Mouse (Mus musculus): ENCODE results near the gene Irf2. TPM values are rescaled to one million over a fixed set of nuclear protein-coding genes. Genes with fewer than 3 reads are reported as not detected.
"Not testable (repeated sequence)": the region's sequence is repeated elsewhere in the genome, so short reads cannot be mapped to it uniquely, and the experiment has no call there.

Gene Irf2
- polyA plus RNA-seq, 1 experiment from 2014 or later = 43.3 TPM

GRCm38 (mm10) chr8:46721065-46721845 lies 18.3 kb upstream of the Irf2 start:
- Histone ChIP-seq H3K4me3 (ENCODE audit: low read depth, low read length) (no peak overlapping the region), H3K27ac (ENCODE audit: low read depth, low read length) (no peak overlapping the region), H3K4me2 (replicated peaks; ENCODE audit: low read depth) (no peak overlapping the region), H3K27me3 (replicated peaks; ENCODE audit: control insufficient read depth, insufficient read depth, low read length) (no peaks in the 10 kb centered on the region), H3K9ac (ENCODE audit: low read depth, low read length) (no peak overlapping the region), H3K36me3 (ENCODE audit: control insufficient read depth, insufficient read depth) (no peaks in the 10 kb centered on the region), H3K9me3 (ENCODE audit: control insufficient read depth) (no peaks in the 10 kb centered on the region), H3K4me1 (replicated peaks; ENCODE audit: control insufficient read depth, insufficient read depth, low read length) (0 out of 2 replicates have a peak, but pooled peaks cover 2% of the 10 kb centered on the region)
- peak; percentile 45 for ATAC-seq
- WGBS = 61% methylated on average over 11 of the region's 11 CpGs
- TF ChIP-seq CTCF (IDR thresholded peaks at IDR 0.05; ENCODE audit: low read depth) = no peak

GRCm38 (mm10) chr8:46722536-46722935 lies 17.0 kb upstream of the Irf2 start:
- Histone ChIP-seq H3K27ac (ENCODE audit: low read depth, low read length) (no peak overlapping the region), H3K36me3 (ENCODE audit: control insufficient read depth, insufficient read depth) (no peaks in the 10 kb centered on the region), H3K9ac (ENCODE audit: low read depth, low read length) (no peak overlapping the region), H3K4me2 (replicated peaks; ENCODE audit: low read depth) (no peak overlapping the region), H3K9me3 (ENCODE audit: control insufficient read depth) (no peaks in the 10 kb centered on the region), H3K4me3 (ENCODE audit: low read depth, low read length) (no peak overlapping the region), H3K4me1 (replicated peaks; ENCODE audit: control insufficient read depth, insufficient read depth, low read length) (0 out of 2 replicates have a peak, but pooled peaks cover 2% of the 10 kb centered on the region), H3K27me3 (replicated peaks; ENCODE audit: control insufficient read depth, insufficient read depth, low read length) (no peaks in the 10 kb centered on the region)
- ATAC-seq = no peak
- 29% methylated on average over 2 of the region's 2 CpGs for WGBS
- no peak for TF ChIP-seq CTCF (IDR thresholded peaks at IDR 0.05; ENCODE audit: low read depth)

DNA sequence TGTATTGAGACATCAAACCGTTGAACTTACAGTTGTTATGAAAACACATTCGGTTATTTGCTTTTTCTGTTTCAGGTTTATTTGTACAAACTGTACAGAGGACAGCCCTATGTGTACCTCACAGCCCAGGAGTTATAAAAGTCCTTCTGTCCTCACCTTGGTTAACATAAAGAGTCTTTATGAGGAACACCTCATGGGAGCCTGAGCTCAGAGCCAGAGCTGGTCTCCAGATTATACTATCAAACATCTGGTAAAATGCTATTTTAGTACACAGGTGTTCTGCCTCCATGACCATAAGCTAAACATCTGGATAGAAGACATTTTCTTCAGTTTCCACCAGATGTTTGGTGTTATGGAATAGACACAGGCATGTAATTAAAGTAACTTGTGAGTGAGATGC lies 13.1 kb upstream of the Irf2 start:
- no peak overlapping the region for H3K4me2 ChIP-seq (replicated peaks; ENCODE audit: low read depth)

GRCm38 (mm10) chr8:46729671-46730070 lies 9.9 kb upstream of the Irf2 start:
- H3K27me3 ChIP-seq (replicated peaks; ENCODE audit: control insufficient read depth, insufficient read depth, low read length); H3K4me3 ChIP-seq (ENCODE audit: low read depth, low read length); H3K27ac ChIP-seq (ENCODE audit: low read depth, low read length); H3K9ac ChIP-seq (ENCODE audit: low read depth, low read length); H3K4me1 ChIP-seq (replicated peaks; ENCODE audit: control insufficient read depth, insufficient read depth, low read length); ATAC-seq; H3K36me3 ChIP-seq (ENCODE audit: control insufficient read depth, insufficient read depth); H3K4me2 ChIP-seq (replicated peaks; ENCODE audit: low read depth); H3K9me3 ChIP-seq (ENCODE audit: control insufficient read depth): not testable (repeated sequence)
- 85% methylated on average over 1 of the region's 1 CpGs for WGBS

More for the DNA sequence above, 13.1 kb upstream of the Irf2 start:
- Histone ChIP-seq H3K36me3 (ENCODE audit: control insufficient read depth, insufficient read depth) (no peaks in the 10 kb centered on the region), H3K9me3 (ENCODE audit: control insufficient read depth) (no peaks in the 10 kb centered on the region), H3K9ac (ENCODE audit: low read depth, low read length) (no peak overlapping the region), H3K4me1 (replicated peaks; ENCODE audit: control insufficient read depth, insufficient read depth, low read length) (0 out of 2 replicates have a peak, but pooled peaks cover 2% of the 10 kb centered on the region), H3K27ac (ENCODE audit: low read depth, low read length) (no peak overlapping the region), H3K4me3 (ENCODE audit: low read depth, low read length) (no peak overlapping the region), H3K27me3 (replicated peaks; ENCODE audit: control insufficient read depth, insufficient read depth, low read length) (no peaks in the 10 kb centered on the region)
- ATAC-seq = no peak
- 92% methylated on average over 2 of the region's 2 CpGs for WGBS
- TF ChIP-seq CTCF (IDR thresholded peaks at IDR 0.05; ENCODE audit: low read depth) = no peak

DNA sequence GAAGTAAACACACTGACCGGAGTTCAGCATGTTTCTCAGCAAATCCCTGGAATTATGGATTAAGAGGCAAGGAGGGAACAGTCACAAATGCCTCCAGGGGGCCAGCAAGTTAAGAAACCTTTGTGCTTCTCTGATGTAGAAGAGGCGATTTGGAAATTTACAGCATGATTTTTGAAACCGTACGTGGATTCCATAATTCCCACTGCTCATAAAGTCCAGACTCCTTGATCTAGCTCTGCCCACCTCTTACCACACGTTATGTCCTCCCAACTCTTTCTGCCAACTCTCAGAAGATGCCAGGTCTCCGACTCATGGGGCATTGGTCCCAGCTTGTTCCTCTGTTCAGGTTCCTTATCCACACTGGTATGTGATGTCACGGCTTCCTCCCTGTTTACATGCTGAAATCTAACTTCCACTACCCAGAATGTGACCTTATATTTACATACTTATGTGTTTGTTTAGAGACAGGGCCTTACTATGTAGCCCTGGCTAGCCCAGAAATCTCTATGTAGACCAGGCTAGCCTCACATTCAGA lies 7.1 kb upstream of the Irf2 start:
- TF ChIP-seq CTCF (IDR thresholded peaks at IDR 0.05; ENCODE audit: low read depth) = no peak
- Histone ChIP-seq H3K9me3 (ENCODE audit: control insufficient read depth) (no peaks in the 10 kb centered on the region), H3K9ac (ENCODE audit: low read depth, low read length) (no peak overlapping the region), H3K36me3 (ENCODE audit: control insufficient read depth, insufficient read depth) (no peaks in the 10 kb centered on the region), H3K4me3 (ENCODE audit: low read depth, low read length) (no peak overlapping the region), H3K4me1 (replicated peaks; ENCODE audit: control insufficient read depth, insufficient read depth, low read length) (no peaks in the 10 kb centered on the region), H3K27ac (ENCODE audit: low read depth, low read length) (no peak overlapping the region), H3K4me2 (replicated peaks; ENCODE audit: low read depth) (no peak overlapping the region), H3K27me3 (replicated peaks; ENCODE audit: control insufficient read depth, insufficient read depth, low read length) (no peaks in the 10 kb centered on the region)
- WGBS = 84% methylated on average over 7 of the region's 7 CpGs
- ATAC-seq = no peak

- H3K36me3 ChIP-seq (ENCODE audit: control insufficient read depth, insufficient read depth) = no peaks in the 10 kb centered on the region
- H3K4me2 ChIP-seq (replicated peaks; ENCODE audit: low read depth) = no peak overlapping the region
- ATAC-seq = no peak
- H3K4me1 ChIP-seq (replicated peaks; ENCODE audit: control insufficient read depth, insufficient read depth, low read length) = no peaks in the 10 kb centered on the region
- no peak overlapping the region for H3K4me3 ChIP-seq (ENCODE audit: low read depth, low read length)
- no peak overlapping the region for H3K9ac ChIP-seq (ENCODE audit: low read depth, low read length)
- no peak overlapping the region for H3K27ac ChIP-seq (ENCODE audit: low read depth, low read length)
- no peak for TF ChIP-seq CTCF (IDR thresholded peaks at IDR 0.05; ENCODE audit: low read depth)
- no peaks in the 10 kb centered on the region for H3K27me3 ChIP-seq (replicated peaks; ENCODE audit: control insufficient read depth, insufficient read depth, low read length)
- 74% methylated on average over 8 of the region's 8 CpGs for WGBS
- H3K9me3 ChIP-seq (ENCODE audit: control insufficient read depth) = no peaks in the 10 kb centered on the region
These were observed 5.9 kb upstream of the Irf2 start for GRCm38 (mm10) chr8:46733603-46734002.
